Mouse (Mus musculus) lung, embryonic 16.5 days (tissue): ENCODE results near the gene Ccdc155. TPM values are rescaled to one million over a fixed set of nuclear protein-coding genes. Genes with fewer than 3 reads are reported as not detected.
A peak's percentile ranks its signal among the peaks of the same experiment; 100 is the strongest.

Source experiments
- ATAC-seq: fragments of 200-750 bp; cut with Nextera tagmentation; 2 replicates; pipeline ENCODE4 v1.8.0; 2017; ENCODE audit warnings: low read depth, mild to moderate bottlenecking, moderate library complexity
- H3K27ac ChIP-seq: fragments of 300-500 bp; sonication (generic); 2 replicates; pipeline ENCODE4 v1.5.1; 2014; ENCODE audit warnings: mild to moderate bottlenecking, control low read depth, low read length
- H3K27me3 ChIP-seq: fragments of 300-500 bp; sonication (generic); 2 replicates; pipeline ENCODE4 v1.6.1; 2014; ENCODE audit warnings: low read depth, low read length, mixed read lengths; ENCODE audit not compliant: control insufficient read depth, insufficient read depth
- H3K36me3 ChIP-seq: fragments of 300-500 bp; sonication (generic); 2 replicates; pipeline ENCODE4 v1.6.1; 2014; ENCODE audit warnings: low read length; ENCODE audit not compliant: control insufficient read depth, insufficient read depth
- H3K4me1 ChIP-seq: fragments of 300-500 bp; sonication (generic); replicated peaks from 2 replicates; pipeline ENCODE4 v1.6.1; 2014; ENCODE audit warnings: low read length, mixed read lengths; ENCODE audit not compliant: control insufficient read depth, insufficient read depth
- H3K4me2 ChIP-seq: fragments of 300-500 bp; sonication (generic); 2 replicates; pipeline ENCODE4 v1.6.1; 2014; ENCODE audit warnings: low read depth, low read length, control low read depth
- H3K4me3 ChIP-seq: fragments of 300-500 bp; sonication (generic); 2 replicates; pipeline ENCODE4 v1.5.1; 2014; ENCODE audit warnings: mild to moderate bottlenecking, low read length, control low read depth
- H3K9ac ChIP-seq: fragments of 300-500 bp; sonication (generic); 2 replicates; pipeline ENCODE4 v1.6.1; 2014; ENCODE audit warnings: low read length, control low read depth
- H3K9me3 ChIP-seq: fragments of 300-500 bp; sonication (generic); 2 replicates; pipeline ENCODE4 v1.6.1; 2016; ENCODE audit warnings: low read length; ENCODE audit not compliant: control insufficient read depth
- WGBS: fragments of 180-500 bp; shearing (Covaris S2); extraction: QIAGEN DNeasy Blood & Tissue Kit; methylation state at CpG from one replicate; pipeline ENCODE4 v1.1.7; 2014; 5-methylcytosine and 5-hydroxymethylcytosine counted together
- polyA plus RNA-seq: library from polyadenylated mRNA; unstranded; fragments of >200 nt; fragmentation: Nextera tagmentation; extraction: Ambion mirVana; gene quantifications from 2 replicates; pipeline ENCODE4 v1.2.1, GENCODE M21; 2015

Gene Ccdc155
- polyA plus RNA-seq, 1 experiment from 2014 or later, result 1.3 TPM

DNA sequence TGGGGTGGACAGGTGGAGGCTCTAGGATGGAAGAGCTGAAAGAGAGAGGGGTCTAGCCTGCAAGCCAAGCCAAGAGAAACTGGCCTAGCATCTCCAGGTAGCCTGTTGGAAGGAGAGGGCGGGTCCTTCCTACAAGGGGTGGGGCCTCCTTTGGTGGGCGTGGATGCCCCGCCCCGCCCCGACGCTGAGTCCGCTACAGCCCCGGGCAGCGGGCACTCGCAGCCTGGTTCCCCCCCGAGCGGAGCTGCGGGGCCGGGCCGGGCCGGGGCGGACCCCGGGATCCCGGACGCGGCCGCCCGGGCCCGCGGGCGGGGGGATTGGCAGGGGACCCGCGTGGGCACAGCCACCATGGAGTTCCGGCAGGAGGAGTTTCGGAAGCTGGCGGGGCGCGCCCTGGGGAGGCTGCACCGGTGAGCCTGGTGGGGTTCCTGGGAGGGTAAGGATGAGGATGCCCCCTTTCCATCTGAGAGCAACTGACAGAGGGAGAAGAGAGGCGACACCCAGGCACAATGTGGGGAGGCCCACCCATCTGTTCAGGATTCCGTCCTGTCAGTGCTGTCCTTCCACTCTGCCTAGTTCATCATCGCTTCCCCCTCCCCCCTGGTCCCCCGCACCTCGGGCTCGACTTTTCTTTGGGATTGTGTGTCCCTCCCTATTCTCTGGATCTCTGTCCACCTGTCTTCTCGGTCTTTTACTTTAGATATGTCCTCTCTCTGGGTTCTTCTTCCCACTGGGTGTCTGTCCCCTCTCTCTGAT is 40.8 kb downstream of the Ccdc155 start, which contains the start of gene Slc17a7:
TSS of gene Slc17a7 (plus strand) at position 215 of the 756 bp plus-strand sequence.
- peak within 1 kb of the TSS; percentile 65 for H3K9ac ChIP-seq
- H3K4me2 ChIP-seq, result peak within 1 kb of the TSS; percentile 71
- peak within 1 kb of the TSS; percentile 51 for H3K4me3 ChIP-seq
- H3K4me1 ChIP-seq, result peaks cover 6% of the 10 kb centered on the region
- peaks cover 9% of the 10 kb centered on the region; the same call in 1 of the 2 replicates for H3K36me3 ChIP-seq
- ATAC-seq, result 0 out of 2 replicates have a peak, but pooled peaks have one; percentile 9
- H3K27ac ChIP-seq, result no peak within 1 kb of the TSS
- peaks cover 66% of the 10 kb centered on the region for H3K27me3 ChIP-seq
- 1% methylated on average over 37 of the region's 41 CpGs for WGBS
- H3K9me3 ChIP-seq, result peaks cover 2% of the 10 kb centered on the region; the same call in 1 of the 2 replicates

- peaks cover 9% of the 10 kb centered on the region; the same call in 1 of the 2 replicates for H3K36me3 ChIP-seq
- ATAC-seq, result no peak
- H3K9ac ChIP-seq, result no peak overlapping the region
- H3K27ac ChIP-seq, result no peak overlapping the region
- no peaks in the 10 kb centered on the region for H3K9me3 ChIP-seq
- no peak overlapping the region for H3K4me2 ChIP-seq
- WGBS, result 69% methylated on average over 9 of the region's 9 CpGs
- H3K4me1 ChIP-seq, result peaks cover 6% of the 10 kb centered on the region
- H3K4me3 ChIP-seq, result no peak overlapping the region
- peaks cover 58% of the 10 kb centered on the region for H3K27me3 ChIP-seq
Observed at GRCm38 (mm10) chr7:45162996-45163615, 41.6 kb downstream of the Ccdc155 start.

- Histone ChIP-seq H3K9ac (peak overlapping the region; percentile 56), H3K36me3 (peaks cover 9% of the 10 kb centered on the region; the same call in 1 of the 2 replicates), H3K9me3 (no peaks in the 10 kb centered on the region), H3K4me2 (peak overlapping the region; percentile 87), H3K4me3 (peak overlapping the region; percentile 53), H3K4me1 (peaks cover 6% of the 10 kb centered on the region), H3K27ac (no peak overlapping the region), H3K27me3 (peaks cover 52% of the 10 kb centered on the region)
- WGBS, result 19% methylated on average over 6 of the region's 6 CpGs
- no peak; the same call in 1 of the 2 replicates for ATAC-seq
Observed at GRCm38 (mm10) chr7:45162551-45162950, 42.1 kb downstream of the Ccdc155 start.

DNA sequence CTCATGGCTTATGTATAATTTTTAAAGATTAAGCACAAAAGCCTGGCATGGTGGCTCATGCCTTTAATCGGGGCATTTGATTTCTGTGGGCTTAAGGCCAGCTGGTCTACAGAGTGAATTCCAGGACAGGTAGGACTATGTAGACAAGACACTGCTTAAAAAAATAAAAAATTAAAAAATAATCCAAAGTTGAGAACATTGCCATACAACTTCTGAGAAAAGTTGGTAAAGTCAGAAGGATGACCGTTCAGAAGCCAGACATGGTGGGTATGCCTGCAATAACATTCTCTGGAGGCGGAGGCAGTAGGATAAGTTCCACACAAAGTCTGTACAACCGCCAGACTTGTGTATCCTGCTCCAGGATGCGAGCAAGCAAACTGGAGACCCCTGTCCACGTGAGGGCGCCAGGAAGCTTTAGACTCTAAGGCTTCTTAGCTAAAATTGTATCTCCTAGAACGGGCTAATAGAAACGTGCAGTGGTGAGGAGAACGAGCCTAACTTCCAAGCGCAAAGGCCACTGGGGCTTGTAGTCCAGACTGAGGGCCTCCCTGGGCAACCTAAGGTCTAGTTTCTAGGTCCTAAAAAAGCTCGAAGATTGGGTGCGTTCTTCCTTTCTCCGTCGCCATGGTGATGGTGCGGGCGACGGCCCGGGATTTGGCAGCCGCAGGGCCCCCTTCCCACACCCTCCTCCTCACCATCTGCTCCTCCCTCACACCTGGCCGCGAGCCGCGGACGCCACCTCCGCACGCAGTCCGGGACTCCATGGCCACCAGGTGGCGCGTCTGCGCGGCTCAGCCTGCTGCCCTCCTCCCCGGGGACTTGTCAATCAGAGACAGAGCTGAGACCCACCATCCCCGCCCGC is 42.8 kb downstream of the Ccdc155 start:
- Histone ChIP-seq H3K4me1 (peaks cover 6% of the 10 kb centered on the region), H3K27me3 (peaks cover 45% of the 10 kb centered on the region), H3K36me3 (peaks cover 9% of the 10 kb centered on the region; the same call in 1 of the 2 replicates), H3K4me3 (peak overlapping the region; percentile 53), H3K9me3 (no peaks in the 10 kb centered on the region), H3K9ac (peak overlapping the region; percentile 56), H3K4me2 (peak overlapping the region; percentile 87), H3K27ac (no peak overlapping the region)
- ATAC-seq, result peak; percentile 93
- WGBS, result 4% methylated on average over 35 of the region's 35 CpGs

DNA sequence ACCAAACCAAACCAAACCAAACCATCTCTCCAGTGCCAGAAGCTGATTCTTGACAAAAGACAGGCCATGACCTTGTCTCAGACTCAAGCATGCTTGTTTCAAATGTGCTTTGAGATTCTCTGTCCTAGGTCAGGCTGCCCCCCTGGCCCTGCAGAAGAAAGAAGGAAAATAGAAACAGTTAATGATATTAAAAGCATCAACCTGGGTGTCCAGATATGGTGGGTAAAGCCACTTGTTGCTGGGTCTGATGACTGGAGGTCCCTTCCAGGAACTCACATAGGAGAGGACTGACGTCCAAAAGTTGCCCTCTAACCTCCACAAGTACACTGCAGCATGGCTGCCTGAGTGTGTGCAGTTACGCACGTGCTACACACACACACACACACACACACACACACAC is 43.8 kb downstream of the Ccdc155 start:
- H3K4me2 ChIP-seq, result no peak overlapping the region
- 87% methylated on average over 3 of the region's 3 CpGs for whole genome bisulfite sequencing
- H3K9me3 ChIP-seq, result no peaks in the 10 kb centered on the region

DNA sequence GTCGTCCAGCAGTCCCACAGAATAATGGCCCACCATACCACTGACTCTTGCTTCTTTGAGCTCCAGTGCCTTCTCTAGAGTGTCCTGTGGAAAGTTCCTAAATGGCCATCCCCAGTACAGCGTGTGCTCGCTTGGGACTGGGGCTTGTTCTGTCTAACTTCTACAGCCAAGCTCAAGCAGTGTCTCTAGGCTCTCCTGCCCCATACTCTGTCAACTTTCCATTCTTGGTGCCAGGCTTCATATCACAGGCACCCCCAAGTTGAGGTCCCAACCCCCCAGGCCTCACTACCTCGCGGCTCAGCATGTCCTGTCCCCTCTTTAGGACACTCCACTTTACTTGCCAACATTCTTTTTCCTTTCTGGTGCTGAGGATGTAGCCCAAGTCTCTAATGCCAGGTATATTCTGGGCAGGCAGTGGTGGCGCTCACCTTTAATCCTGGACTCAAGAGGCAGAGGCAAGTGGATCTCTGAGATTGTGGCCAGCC is 44.3 kb downstream of the Ccdc155 start:
- Histone ChIP-seq H3K4me1 (peaks cover 8% of the 10 kb centered on the region), H3K9me3 (no peaks in the 10 kb centered on the region), H3K27me3 (peaks cover 30% of the 10 kb centered on the region), H3K4me2 (no peak overlapping the region), H3K36me3 (peaks cover 9% of the 10 kb centered on the region; the same call in 1 of the 2 replicates), H3K27ac (no peak overlapping the region), H3K4me3 (no peak overlapping the region), H3K9ac (no peak overlapping the region)
- no peak for ATAC-seq
- WGBS, result 88% methylated on average over 6 of the region's 6 CpGs

More for the DNA sequence above, 43.8 kb downstream of the Ccdc155 start:
- Histone ChIP-seq H3K4me1 (peaks cover 6% of the 10 kb centered on the region), H3K27ac (no peak overlapping the region), H3K4me3 (no peak overlapping the region), H3K27me3 (peaks cover 35% of the 10 kb centered on the region), H3K9ac (no peak overlapping the region), H3K36me3 (peaks cover 9% of the 10 kb centered on the region; the same call in 1 of the 2 replicates)
- ATAC-seq, result no peak

- H3K4me1 ChIP-seq, result peaks cover 15% of the 10 kb centered on the region
- peaks cover 9% of the 10 kb centered on the region; the same call in 1 of the 2 replicates for H3K36me3 ChIP-seq
- H3K4me3 ChIP-seq, result no peak overlapping the region
- ATAC-seq, result no peak
- no peak overlapping the region for H3K4me2 ChIP-seq
- no peaks in the 10 kb centered on the region for H3K9me3 ChIP-seq
- WGBS, result 93% methylated on average over 6 of the region's 6 CpGs
- peaks cover 17% of the 10 kb centered on the region for H3K27me3 ChIP-seq
- no peak overlapping the region for H3K9ac ChIP-seq
- no peak overlapping the region for H3K27ac ChIP-seq
Observed at GRCm38 (mm10) chr7:45158991-45159390, 45.7 kb downstream of the Ccdc155 start.

DNA sequence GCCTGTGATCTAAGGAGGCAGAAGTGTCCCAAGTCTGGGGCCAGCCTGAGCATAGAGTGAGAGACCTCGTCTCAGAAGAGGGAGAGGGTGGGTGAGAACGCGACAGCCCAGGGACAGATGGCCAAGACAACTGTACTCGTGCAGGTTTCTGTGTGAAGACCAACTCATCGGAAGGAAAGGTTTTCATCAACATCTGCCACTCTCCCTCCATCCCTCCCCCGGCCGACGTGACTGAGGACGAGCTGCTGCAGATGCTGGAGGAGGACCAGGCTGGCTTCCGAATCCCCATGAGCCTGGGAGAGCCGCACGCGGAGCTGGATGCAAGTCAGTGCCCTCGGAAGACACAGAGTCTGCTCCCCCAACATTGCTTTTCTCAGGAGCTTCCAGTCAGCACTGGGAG is 47.2 kb downstream of the Ccdc155 start:
- Histone ChIP-seq H3K9me3 (no peaks in the 10 kb centered on the region), H3K9ac (no peak overlapping the region), H3K36me3 (peaks cover 9% of the 10 kb centered on the region; the same call in 1 of the 2 replicates), H3K27ac (no peak overlapping the region), H3K27me3 (peaks cover 1% of the 10 kb centered on the region), H3K4me3 (no peak overlapping the region), H3K4me1 (peaks cover 17% of the 10 kb centered on the region), H3K4me2 (no peak overlapping the region)
- no peak for ATAC-seq
- 79% methylated on average over 14 of the region's 14 CpGs for WGBS
